Mouse (Mus musculus): ENCODE measurements around the gene Ldha.
"Not testable (repeated sequence)": the region's sequence is repeated elsewhere in the genome, so short reads cannot be mapped to it uniquely, and the experiment has no call there.

Gene Ldha

DNA sequence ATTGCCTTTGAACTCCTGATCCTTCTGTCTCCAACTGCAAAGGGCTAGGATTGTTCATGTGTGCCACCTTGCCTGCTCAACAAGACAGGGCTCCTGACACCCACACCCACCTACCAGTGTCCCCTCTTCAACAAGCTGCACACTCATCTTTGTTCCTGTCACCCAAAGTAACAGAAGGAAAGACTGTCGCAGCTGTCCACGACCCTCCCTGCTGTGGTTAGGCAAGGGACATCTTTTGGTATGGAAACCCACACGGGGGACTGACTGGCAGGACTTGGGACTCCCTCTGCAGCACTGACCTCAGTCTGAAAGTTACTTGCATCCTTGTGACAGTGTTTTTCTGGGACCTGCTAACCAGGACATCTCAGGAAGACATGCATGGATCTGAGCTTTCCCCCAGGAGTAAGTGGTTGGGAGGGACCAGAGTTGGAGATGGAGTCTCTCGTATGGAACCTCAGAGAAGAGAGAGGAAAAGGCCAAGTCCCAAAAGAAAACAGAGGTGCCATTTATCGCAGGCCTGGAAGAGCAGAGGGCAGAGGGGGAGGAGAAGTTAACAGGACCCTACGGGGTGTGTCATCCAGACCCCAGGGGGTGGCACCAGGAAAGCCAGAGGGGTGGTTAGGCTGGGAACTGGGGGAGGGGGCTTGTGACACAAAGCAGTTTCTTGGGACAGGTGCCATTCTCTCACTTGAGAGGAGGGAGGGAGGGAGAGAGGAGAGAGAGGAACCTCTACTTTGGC is at the start of gene Ldha:
TSS of gene Ldha (plus strand) at position 689 of the 739 bp plus-strand sequence.
- no peak for DNase-seq (ENCODE audit: low spot score)

DNA sequence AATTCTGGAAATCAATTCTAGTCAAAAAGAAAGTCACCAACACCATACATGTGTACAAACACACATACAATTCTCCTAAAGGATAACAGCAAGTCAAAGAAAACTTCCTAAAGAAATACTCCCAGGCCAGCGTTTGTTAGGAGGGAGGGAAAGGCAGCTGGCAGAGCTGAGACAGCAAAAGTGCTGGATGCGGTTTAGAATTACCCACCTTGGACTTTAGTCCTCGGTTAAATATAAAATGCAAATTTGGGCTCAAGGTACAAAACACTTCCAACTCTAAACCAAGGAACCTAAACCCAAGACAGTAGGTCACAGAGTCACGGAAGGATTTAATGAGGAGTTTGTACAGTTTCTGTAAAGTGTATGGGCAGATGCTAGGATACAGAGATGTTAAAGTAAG is 47.4 kb upstream of the Ldha start:
- DNase-seq (ENCODE audit: low spot score) = no peak

- DNase-seq (ENCODE audit: low spot score) = peak; percentile 95
Observed at GRCm38 (mm10) chr7:46795287-46796205, 45.7 kb upstream of the Ldha start, which contains the start of the genes Hps5 and Gtf2h1. Hps5 (minus strand) TSS chr7:46796064. Gtf2h1 (plus strand) TSS chr7:46796103.

DNA sequence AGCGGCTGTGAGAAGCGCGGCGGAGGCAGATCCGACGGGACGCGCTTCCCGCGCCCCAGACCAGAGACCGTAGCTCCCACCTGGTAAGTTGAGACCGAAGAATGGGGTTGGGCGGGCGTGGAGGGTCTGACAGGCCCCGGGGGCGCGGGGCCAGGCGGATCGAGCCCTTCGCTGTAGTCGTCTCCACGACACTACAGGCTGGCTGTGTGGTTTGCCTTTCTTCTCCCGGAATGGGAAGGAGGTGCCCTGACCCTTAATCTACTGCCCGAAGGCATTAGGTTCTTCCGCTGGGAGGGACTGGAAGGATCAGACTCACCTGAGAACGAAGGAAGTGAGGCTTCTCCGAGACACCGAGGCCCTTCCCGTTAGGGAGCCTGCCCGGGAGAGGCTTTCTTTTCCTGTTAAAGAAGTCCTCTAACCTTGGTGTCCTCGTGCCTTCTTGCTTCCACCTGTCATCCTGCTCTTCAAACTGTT is 45.0 kb upstream of the Ldha start:
- no peak for DNase-seq (ENCODE audit: low spot score)

- no peak for DNase-seq (ENCODE audit: low spot score)
Observed at GRCm38 (mm10) chr7:46796779-46797178, 44.5 kb upstream of the Ldha start.

DNA sequence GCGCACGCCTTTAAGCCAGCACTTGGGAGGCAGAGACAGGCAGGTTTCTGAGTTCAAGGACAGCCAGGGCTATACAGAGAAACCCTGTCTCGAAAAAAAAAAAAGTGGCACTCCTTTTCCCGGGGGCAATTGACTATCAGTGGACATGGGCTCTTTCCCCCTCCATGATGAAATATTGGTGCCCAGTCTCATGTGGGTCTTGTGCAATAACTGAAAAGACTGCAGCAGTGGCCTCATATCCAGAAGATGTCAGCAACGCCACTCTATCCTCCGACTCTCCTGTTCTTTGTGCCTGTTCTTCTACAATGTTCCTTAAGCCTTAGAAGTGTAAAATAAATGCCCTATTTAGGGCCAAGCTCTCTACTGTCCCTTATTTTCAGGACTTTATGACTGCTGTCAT is 30.9 kb upstream of the Ldha start:
- DNase-seq (ENCODE audit: low spot score) = no peak

DNA sequence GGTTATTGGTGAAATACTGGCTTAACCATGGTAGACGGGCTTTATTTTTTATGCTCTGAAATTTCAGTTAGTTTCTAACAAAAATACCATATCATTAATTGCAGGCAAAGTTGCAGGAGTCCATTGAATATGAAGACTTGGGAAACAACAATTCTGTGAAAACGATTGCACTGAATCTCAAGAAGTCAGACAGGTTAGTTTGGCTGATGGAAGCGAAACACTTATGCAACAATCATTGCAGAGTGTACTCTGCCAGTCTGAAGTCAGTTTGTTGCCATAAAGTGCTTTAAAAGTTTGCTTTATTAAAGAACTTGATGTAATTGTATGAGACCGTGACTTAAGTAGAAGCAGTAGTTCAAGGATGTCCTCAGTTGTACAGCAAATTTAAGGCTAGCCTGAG is 27.3 kb upstream of the Ldha start:
- DNase-seq (ENCODE audit: low spot score) = no peak

DNA sequence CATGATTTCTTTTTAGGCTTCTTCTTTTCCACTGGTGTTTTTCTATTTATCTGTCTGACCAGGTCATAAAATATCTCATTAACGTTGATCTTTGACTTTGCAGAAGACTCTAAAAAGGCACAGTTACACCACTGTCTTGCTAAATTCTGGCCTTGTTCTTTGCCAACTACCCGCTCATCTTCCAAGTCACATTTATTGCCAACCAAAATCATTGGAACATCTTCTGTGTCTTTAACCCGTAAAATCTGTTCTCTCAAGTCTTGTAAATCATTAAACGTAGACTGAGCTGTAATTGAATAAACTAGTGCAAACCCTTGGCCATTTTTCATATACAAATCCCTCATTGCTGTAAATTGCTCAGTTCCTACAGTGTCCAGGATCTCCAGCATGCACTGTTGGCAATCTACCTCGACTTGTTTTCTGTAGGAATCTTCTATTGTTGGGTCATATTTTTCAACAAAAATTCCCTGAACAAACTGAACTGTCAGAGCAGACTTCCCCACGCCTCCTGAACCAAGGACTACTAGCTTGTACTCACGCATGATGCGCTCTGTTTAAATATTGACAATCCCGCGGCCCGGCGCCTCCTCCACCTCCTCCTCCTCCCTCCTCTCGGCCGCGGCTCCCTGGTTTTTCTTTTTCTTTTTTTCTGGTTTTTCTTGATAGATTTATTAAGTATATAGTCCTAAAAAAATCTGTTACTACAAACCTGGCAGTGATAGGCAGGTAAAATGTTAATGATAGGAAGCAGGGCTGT is 20.2 kb upstream of the Ldha start:
- DNase-seq (ENCODE audit: low spot score) = not testable (repeated sequence)

DNA sequence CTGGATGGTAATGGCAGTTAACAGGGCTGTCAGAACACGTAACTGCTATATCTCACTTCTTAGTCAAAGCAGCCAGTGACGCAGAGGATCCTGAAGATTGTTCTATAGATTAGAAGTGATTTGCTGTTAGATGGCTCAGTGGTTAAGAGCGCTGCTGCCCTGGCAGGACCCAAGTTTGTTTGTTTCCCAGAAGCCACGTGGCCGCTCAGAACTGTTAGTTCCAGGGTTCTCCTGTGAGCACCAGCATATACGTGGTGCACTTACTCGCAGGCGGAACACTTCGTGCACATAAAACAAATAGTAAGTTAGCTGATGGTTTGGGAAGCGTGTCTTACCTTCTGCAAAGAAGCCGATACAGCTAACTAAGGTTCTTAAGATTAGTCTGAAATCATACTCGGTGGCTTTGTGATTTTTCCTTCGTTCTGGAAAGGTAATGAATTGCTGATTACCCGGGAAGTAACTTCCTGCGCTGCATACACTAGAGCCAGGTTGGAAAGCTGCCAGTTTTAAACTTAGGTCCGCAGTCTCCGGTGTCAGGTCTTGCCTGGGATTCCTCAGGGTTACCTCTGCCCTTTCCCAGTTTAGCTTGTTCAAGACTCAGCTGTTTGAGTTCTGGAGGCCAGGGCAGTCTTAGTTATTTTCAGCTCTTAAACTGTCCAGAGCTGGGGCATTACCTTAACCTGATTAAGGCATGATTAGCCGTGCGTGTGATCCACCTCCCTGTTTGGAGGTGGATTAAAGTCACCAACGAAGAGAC is 14.1 kb upstream of the Ldha start:
- DNase-seq (ENCODE audit: low spot score) = no peak

DNA sequence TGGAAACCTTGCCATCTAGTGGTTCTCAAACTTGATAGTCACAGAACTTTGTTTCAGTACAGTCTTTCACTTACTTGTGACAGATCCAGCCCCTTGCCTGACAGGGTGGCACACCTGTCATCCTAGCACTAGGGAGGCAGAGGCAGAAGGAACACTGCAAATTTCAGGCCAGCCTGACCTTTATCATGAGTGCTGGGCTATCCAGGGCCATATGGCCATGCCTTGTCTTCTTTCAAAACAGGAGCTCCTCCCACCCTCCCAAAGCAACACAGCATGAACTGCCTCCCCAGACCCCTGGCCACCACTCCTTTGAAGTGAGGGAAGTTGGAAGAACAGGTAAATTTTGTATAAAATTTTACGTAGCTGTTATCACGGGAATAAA is 13.5 kb upstream of the Ldha start:
- no peak for DNase-seq (ENCODE audit: low spot score)

DNA sequence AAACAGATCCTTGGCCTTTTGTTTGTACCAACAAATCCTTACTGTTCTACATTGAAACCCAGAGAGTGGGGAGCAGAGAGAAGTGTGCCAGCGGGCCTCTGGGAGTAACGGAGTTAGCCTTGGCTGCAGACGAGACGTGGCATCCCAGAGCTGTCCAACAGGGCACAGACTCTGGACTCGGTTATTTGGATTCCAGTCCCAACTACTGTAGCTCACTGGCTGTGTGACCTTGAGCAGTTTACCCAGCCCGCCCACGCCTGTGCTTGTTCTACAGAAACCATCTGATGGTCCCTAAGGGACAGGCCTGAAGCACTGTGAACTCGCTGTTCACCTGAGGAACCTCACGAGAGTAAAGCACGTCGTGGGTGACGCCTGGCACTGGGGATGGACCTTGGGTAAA is 11.4 kb upstream of the Ldha start:
- DNase-seq (ENCODE audit: low spot score) = no peak

- no peak for DNase-seq (ENCODE audit: low spot score)
Observed at GRCm38 (mm10) chr7:46830799-46831590, 10.3 kb upstream of the Ldha start.

- DNase-seq (ENCODE audit: low spot score) = no peak
Observed at GRCm38 (mm10) chr7:46831693-46832092, 9.6 kb upstream of the Ldha start.

DNA sequence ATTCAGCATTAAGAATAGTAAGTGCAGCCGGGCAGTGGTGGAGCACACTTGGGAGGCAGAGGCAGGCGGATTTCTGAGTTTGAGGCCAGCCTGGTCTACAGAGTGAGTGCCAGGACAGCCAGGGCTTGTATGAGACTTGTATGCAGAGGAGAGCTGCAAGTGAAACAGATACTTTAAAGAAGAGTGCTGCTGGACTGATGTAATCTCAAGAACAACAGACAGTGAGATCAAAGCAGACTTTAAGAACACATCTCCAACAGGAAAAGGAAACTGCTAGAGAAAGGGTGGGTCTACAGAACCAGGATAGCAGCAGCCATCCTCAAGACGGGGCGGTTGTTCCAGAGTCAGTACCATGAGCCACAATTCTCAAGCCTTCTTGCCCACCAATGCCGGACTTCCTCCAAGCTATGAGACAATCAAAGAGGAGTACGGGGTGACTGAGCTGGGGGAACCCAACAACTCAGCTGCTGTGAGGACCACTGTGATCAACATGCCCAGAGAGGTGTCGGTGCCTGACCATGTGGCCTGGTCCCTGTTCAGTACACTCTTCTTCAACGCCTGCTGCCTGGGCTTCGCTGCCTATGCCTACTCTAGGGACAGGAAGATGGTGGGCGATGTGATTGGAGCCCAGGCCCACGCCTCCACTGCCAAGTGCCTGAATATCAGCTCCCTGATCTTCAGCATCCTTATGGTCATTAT is 9.0 kb upstream of the Ldha start:
- not testable (repeated sequence) for DNase-seq (ENCODE audit: low spot score)

DNA sequence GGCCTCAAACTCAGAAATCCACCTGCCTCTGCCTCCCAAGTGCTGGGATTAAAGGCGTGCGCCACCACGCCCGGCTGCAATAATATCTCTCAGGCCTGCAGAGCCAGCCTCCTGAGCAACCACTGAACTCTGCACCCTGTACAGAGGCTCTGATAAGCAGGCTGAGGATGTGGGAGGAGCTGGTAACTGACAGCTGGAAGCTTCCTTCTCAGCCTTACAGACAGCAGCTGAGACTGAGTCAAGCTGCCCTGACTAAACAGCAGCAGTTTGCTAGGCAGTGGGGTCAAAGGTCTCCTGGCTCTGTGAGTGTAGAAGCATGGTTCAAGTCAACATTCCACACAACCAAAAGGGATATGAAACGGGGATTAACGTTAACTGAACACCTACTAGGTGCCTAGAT is 8.0 kb upstream of the Ldha start:
- peak; percentile 40 for DNase-seq (ENCODE audit: low spot score)

DNA sequence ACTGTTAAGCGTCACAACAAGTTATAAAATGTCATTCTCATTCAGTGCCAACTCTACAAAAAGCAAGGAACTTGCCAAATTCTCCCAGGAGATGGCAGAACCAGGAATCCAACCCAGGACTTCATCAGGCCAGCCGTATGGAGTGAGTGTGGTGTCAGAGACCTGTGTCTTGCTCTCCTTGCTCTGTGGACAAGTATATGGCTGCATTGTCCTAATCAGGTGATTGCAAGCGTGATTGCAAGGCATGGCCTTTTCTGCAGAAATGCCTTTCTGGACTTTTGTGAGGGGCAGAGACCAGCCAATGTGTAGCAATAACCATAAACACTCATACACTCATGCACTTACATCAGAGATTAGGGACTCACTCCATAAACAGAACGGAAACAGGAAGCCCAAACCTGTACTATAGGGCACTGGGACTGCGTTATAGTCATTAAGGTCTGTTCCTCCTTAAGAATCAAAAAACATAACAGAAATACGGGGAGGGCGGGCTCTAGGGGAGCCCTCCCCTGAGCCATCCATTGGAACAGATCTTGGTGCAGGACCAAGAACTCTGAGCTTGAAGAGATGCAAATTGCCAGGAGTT is 7.5 kb upstream of the Ldha start:
- DNase-seq (ENCODE audit: low spot score) = no peak

DNA sequence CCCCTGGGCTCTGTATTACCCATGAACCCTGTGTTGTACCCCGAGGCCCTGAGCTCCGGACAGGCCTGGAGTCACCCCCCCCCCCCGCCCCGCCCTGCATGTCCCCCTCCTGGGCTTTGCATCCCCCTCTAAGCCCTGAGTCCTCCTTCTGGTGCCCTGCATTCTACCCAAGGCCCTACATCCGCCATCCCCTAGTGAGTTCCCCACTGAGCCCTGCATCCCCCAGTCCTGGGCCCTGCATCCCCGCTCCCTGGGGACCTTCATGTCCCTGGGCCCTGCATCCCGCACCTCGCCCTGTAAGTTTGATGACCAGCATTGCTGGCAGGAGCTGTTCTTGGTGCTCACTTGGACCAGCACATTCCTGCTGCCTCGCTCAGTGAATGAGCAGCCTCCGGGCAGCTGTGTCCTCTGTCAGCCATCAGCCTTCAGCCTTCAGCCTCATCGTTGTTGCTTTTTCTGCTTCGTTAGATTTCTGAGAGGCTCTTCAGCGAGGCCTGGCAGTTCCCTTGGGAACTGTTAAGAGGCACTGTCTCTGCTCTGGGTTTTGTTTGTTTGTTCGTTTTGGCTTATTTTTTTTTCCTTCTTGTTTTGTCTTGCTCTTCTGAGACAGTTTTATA is 6.2 kb upstream of the Ldha start:
- DNase-seq (ENCODE audit: low spot score) = peak; percentile 68

- DNase-seq (ENCODE audit: low spot score) = no peak
Observed at GRCm38 (mm10) chr7:46836357-46836756, 4.9 kb upstream of the Ldha start.

DNA sequence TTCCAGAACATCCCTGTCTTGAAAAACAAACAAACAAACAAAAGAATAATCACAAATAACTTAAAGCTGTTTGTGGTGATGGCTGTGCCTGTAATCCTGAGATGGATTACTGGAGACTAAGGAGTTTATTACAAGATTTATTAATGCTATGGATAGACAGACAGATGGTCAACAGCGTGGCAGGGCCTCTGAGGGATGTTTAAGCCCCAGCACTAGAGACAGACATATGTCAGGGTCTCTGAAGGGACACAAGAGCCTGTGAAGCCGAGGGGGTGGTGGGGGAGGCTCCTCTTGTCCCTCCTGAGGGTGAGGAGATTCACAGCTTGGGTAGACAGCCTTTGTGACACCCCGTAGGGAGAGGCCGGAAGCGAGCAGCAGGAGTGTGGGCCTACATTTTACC is 4.2 kb upstream of the Ldha start:
- DNase-seq (ENCODE audit: low spot score) = peak; percentile 28

All from retina, embryonic 14.5 days (tissue).